Mouse (Mus musculus) C2C12 (cell line): ENCODE data around the gene Lrfn2. TPM values are rescaled to one million over a fixed set of nuclear protein-coding genes. Genes with fewer than 3 reads are reported as not detected.

Experiments used
- H3K27me3 ChIP-seq: one replicate; pipeline ENCODE4 v1.6.1; 2011; ENCODE audit not compliant: control insufficient read depth, insufficient read depth, insufficient read length
- H3K36me3 ChIP-seq: one replicate; pipeline ENCODE4 v1.6.1; 2011; ENCODE audit not compliant: control insufficient read depth, insufficient read depth
- H3K4me3 ChIP-seq: one replicate; pipeline ENCODE4 v1.5.1; 2011; ENCODE audit warnings: mild to moderate bottlenecking, control low read depth; ENCODE audit not compliant: poor library complexity, insufficient read depth, severe bottlenecking
- H3K79me2 ChIP-seq: one replicate; pipeline ENCODE4 v1.6.1; 2011; ENCODE audit not compliant: control insufficient read depth, insufficient read depth
- H3K79me3 ChIP-seq: one replicate; pipeline ENCODE4 v1.6.1; 2011; ENCODE audit warnings: low read depth, control low read depth
- H3ac ChIP-seq: one replicate; pipeline ENCODE3; 2011; ENCODE audit warnings: low read depth; ENCODE audit not compliant: control insufficient read depth, insufficient read length
- CEBPB ChIP-seq: IDR thresholded peaks from one replicate; pipeline ENCODE4 v1.6.1; 2011; ENCODE audit warnings: low read depth, mild to moderate bottlenecking, control low read depth, moderate library complexity
- CTCF ChIP-seq: IDR thresholded peaks from one replicate; pipeline ENCODE4 v1.5.1; 2011; ENCODE audit not compliant: control insufficient read depth, insufficient read depth, insufficient read length
- FOSL1 ChIP-seq: IDR thresholded peaks from one replicate; pipeline ENCODE4 v1.8.0; 2011; ENCODE audit warnings: mild to moderate bottlenecking, low read length; ENCODE audit not compliant: poor library complexity, insufficient read depth, severe bottlenecking
- MAX ChIP-seq: IDR thresholded peaks from one replicate; pipeline ENCODE4 v1.6.1; 2011; ENCODE audit warnings: mild to moderate bottlenecking, control low read depth
- MYOD1 ChIP-seq: IDR thresholded peaks from one replicate; pipeline ENCODE4 v1.6.1; 2011; ENCODE audit warnings: low read depth; ENCODE audit not compliant: control insufficient read depth, insufficient read length
- MYOG ChIP-seq: IDR thresholded peaks from one replicate; pipeline ENCODE4 v1.6.1; 2011; ENCODE audit not compliant: control insufficient read depth, insufficient read length; ENCODE audit errors: extremely low read depth
- USF1 ChIP-seq: IDR thresholded peaks from one replicate; pipeline ENCODE4 v1.6.1; 2011; ENCODE audit warnings: low read depth, mild to moderate bottlenecking, control low read depth, moderate library complexity
- polyA plus RNA-seq: library from polyadenylated mRNA; unstranded; fragments of >200 nt; fragmentation: generic; extraction: Trizol; gene quantifications from one replicate; pipeline ENCODE4 v1.2.1, GENCODE M21; 2012; ENCODE audit warnings: missing spikeins

The Lrfn2 gene
- polyA plus RNA-seq, 1 experiment: not detected

DNA sequence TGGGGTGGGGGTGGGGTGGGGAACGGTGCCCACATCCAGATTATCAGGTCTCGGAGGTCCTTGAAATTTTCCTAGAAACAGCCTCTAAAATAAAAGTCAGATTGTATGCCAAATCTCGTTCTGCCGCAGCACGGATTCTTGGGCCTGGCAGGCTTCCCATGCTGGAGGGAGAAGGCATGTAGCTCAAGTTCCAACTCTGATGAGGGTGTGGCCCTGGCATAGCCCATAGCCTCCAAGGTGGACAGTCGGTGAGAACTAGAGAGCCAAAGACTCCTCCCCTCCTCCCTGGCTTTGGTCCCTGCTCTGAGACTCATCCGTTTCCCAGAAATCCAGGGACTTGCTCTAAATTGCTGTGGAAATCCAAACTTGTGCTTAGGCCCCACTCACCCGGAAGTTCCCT, 99.6 kb downstream of the Lrfn2 start:
- no peak for TF ChIP-seq FOSL1
- TF ChIP-seq MYOD1: no peak
- no peak for TF ChIP-seq CEBPB
- TF ChIP-seq MYOG: no peak
- no peak for TF ChIP-seq USF1
- no peak for TF ChIP-seq MAX
- TF ChIP-seq CTCF: no peak

DNA sequence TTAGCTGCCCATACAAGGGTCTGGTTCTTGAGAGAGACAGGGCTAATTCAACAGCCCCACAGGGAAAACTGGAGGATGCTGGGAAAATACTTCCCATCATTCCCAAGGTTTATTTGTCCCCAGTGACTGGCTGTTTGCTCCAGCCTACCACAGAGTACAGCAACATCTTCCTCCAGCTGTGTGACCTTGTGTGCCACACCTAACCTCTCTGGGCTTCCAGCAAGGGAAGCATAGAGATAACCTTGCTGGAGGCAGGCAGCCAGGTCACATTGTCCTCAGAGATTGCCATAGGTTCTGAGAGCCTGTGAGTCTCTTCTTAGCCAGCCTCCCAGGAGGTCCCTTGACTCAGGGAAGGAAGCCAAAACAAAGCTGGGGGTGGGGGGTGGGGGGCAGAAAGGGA, 101.1 kb downstream of the Lrfn2 start:
- H3K79me3 ChIP-seq: no peaks in the 10 kb centered on the region
- no peaks in the 10 kb centered on the region for H3K27me3 ChIP-seq
- no peaks in the 10 kb centered on the region for H3K79me2 ChIP-seq
- H3ac ChIP-seq: no peak overlapping the region
- H3K36me3 ChIP-seq: no peaks in the 10 kb centered on the region
- TF ChIP-seq USF1: no peak
- TF ChIP-seq MYOD1: no peak
- TF ChIP-seq FOSL1: no peak
- TF ChIP-seq MYOG: no peak
- TF ChIP-seq CEBPB: no peak
- no peak for TF ChIP-seq MAX
- no peak for TF ChIP-seq CTCF
- no peak overlapping the region for H3K4me3 ChIP-seq

More for the DNA sequence above, 99.6 kb downstream of the Lrfn2 start:
- Histone ChIP-seq H3K27me3 (no peaks in the 10 kb centered on the region), H3ac (no peak overlapping the region), H3K79me2 (no peaks in the 10 kb centered on the region), H3K4me3 (no peak overlapping the region), H3K36me3 (no peaks in the 10 kb centered on the region), H3K79me3 (no peaks in the 10 kb centered on the region)

- Histone ChIP-seq H3K4me3 (no peak overlapping the region), H3K79me2 (no peaks in the 10 kb centered on the region)
- TF ChIP-seq MYOG (no peak), MYOD1 (no peak), CTCF (no peak), MAX (no peak), FOSL1 (no peak), USF1 (no peak), CEBPB (no peak)
Measured at GRCm38 (mm10) chr17:49033686-49034250, 101.6 kb downstream of the Lrfn2 start.

DNA sequence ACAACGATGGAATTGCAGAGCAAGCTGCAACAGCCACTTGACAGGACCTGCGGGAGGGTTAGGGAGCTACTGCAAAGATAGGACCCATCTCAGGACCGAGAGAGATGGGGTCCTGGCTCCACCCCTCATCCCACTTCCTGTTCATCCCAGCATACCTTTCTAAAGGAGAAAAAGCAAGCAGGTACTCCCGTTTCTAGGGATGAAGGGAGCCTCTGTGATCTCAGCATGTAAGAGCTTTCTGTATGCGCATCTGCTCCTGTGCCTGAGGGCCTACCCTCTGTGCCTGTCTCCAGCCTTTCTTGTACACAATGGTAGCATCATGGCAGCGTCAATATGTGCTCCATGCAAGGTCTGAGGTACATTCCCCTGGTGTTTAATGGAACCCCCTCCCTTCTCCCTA, 102.9 kb downstream of the Lrfn2 start:
- Histone ChIP-seq H3K4me3 (no peak overlapping the region), H3K36me3 (no peaks in the 10 kb centered on the region), H3K79me2 (no peaks in the 10 kb centered on the region), H3K79me3 (no peaks in the 10 kb centered on the region), H3ac (no peak overlapping the region), H3K27me3 (no peaks in the 10 kb centered on the region)
- TF ChIP-seq CEBPB (no peak), CTCF (no peak), MYOG (no peak), MYOD1 (no peak), USF1 (no peak)

More at GRCm38 (mm10) chr17:49033686-49034250, 101.6 kb downstream of the Lrfn2 start:
- Histone ChIP-seq H3K36me3 (no peaks in the 10 kb centered on the region), H3K79me3 (no peaks in the 10 kb centered on the region), H3ac (no peak overlapping the region), H3K27me3 (no peaks in the 10 kb centered on the region)

DNA sequence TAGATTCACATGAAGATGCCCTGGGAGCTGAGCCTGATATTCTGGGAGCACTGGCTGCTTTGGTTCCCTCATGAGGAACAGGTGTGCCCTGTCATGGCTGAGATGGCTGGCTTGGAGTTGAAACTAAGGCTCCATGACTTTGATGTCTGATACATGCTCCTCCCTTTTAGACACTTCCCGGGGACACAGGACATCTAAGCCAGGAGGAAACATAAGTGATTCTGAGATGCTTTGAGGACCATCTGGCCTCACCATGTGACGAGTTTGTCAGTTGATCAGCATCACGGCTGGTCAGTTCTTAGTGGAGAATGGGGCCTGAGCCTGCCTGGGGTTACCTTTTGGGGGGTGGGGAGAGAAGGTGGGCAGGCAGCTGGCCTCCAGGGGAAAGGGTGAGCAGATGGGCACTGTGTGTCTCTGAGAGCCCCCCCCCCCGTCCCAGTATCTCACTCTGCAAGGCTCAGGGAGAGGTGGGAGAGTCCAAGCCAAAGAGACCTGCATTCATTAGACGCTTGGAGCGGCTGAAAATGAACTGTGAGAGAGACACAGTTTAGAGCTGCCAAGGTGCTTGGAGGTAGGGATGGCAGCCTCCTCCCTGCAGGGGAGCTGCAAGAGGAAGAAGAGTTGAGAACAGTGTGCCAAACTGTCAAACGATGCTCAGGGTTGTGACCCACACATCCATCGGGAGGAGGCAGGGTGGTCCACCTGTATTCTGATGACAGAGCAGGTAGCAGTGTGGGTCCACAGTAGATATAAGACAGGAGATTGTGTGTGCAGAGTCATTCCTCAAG, 105.2 kb downstream of the Lrfn2 start:
- no peak for TF ChIP-seq FOSL1
- no peak for TF ChIP-seq MAX
- no peak for TF ChIP-seq USF1
- TF ChIP-seq MYOD1: no peak
- TF ChIP-seq CTCF: no peak
- no peak for TF ChIP-seq CEBPB
- no peak for TF ChIP-seq MYOG
- H3K79me2 ChIP-seq: no peaks in the 10 kb centered on the region
- no peak overlapping the region for H3K4me3 ChIP-seq
- no peaks in the 10 kb centered on the region for H3K79me3 ChIP-seq
- no peak overlapping the region for H3ac ChIP-seq
- no peaks in the 10 kb centered on the region for H3K27me3 ChIP-seq
- H3K36me3 ChIP-seq: no peaks in the 10 kb centered on the region
